Mouse (Mus musculus) CH12.LX (cell line): ENCODE measurements around the gene Tmem150c.

Experiments used
- BHLHE40 ChIP-seq: IDR thresholded peaks from 2 replicates; pipeline ENCODE4 v1.6.1; 2011; ENCODE audit warnings: mild to moderate bottlenecking, low read depth, low read length, improper control_type of control experiment
- CTCF ChIP-seq, 2 experiments: IDR thresholded peaks in 1 of 2; conservative IDR thresholded peaks in 1 of 2; 2 replicates each; pipeline ENCODE4 v1.5.1; 2011 to 2012; ENCODE audit warnings: low read depth in 2 of 2, low read length in 2 of 2, improper control_type of control experiment in 1 of 2, inconsistent platforms in 1 of 2, mild to moderate bottlenecking in 1 of 2, moderate library complexity in 1 of 2
- ETS1 ChIP-seq: conservative IDR thresholded peaks from 2 replicates; pipeline ENCODE4 v1.6.1; 2012; ENCODE audit warnings: low read depth, mild to moderate bottlenecking, inconsistent platforms, low read length, improper control_type of control experiment, moderate library complexity
- MEF2A ChIP-seq: IDR thresholded peaks from 2 replicates; pipeline ENCODE4 v1.6.1; 2014; ENCODE audit warnings: low read depth, mild to moderate bottlenecking, inconsistent platforms, low read length, improper control_type of control experiment, borderline replicate concordance
- MXI1 ChIP-seq: IDR thresholded peaks from 2 replicates; pipeline ENCODE4 v1.6.1; 2011; ENCODE audit warnings: mild to moderate bottlenecking, low read depth, low read length, improper control_type of control experiment
- ZNF384 ChIP-seq: IDR thresholded peaks from 2 replicates; pipeline ENCODE4 v1.6.1; 2012; ENCODE audit warnings: low read depth, low read length, improper control_type of control experiment, inconsistent platforms

DNA sequence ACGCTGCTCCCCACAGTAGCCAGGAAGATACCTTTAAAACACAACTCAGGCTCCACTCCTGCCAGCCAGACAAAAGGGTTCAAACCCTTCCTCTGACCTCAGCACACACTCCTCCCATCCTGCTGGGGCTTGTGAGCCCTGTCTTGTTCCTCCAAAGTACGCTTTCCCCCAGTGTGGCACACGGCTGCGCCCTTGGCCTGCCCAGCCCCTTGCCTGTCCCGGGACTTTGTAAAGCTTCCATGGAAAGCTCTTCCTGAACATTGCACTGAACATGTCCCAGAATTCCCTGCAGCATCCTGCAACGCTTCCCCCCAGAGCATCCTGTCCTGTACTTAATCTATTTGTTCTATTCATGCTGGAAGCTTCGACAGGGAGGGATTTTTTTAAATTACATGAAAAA, 38.4 kb downstream of the Tmem150c start:
- no peak for TF ChIP-seq MXI1
- TF ChIP-seq MEF2A, result no peak
- TF ChIP-seq CTCF (conservative IDR thresholded peaks at IDR 0.05 in 1 of 2, IDR thresholded peaks at IDR 0.05 in 1 of 2; ENCODE audit: low read depth in 2 of 2, low read length in 2 of 2), result no peak
- TF ChIP-seq ETS1, result no peak
- no peak for TF ChIP-seq ZNF384
- TF ChIP-seq BHLHE40, result no peak
